Mouse (Mus musculus) kidney, postnatal 0 days (tissue): Measurements from ENCODE around the gene Fan1. TPM values are rescaled to one million over a fixed set of nuclear protein-coding genes. Genes with fewer than 3 reads are reported as not detected.

Experiments used
- ATAC-seq: fragments of 200-750 bp; cut with Nextera tagmentation; replicated peaks from 2 replicates; pipeline ENCODE4 v1.8.0; 2017; ENCODE audit warnings: low read depth, moderate number of reproducible peaks, moderate TSS enrichment, moderate library complexity; ENCODE audit not compliant: low FRiP score
- DNase-seq: peaks from one replicate; pipeline ENCODE4 v3.0.0-alpha.2; 2016; ENCODE audit warnings: low spot score
- H3K27ac ChIP-seq: fragments of 300-500 bp; sonication (generic); 2 replicates; pipeline ENCODE4 v1.5.1; 2014; ENCODE audit warnings: mild to moderate bottlenecking
- H3K27me3 ChIP-seq: fragments of 300-500 bp; sonication (generic); 2 replicates; pipeline ENCODE4 v1.6.1; 2014; ENCODE audit warnings: low read length, mixed read lengths; ENCODE audit not compliant: insufficient read depth
- H3K36me3 ChIP-seq: fragments of 300-500 bp; sonication (generic); 2 replicates; pipeline ENCODE4 v1.6.1; 2014; ENCODE audit warnings: low read length, mixed read lengths; ENCODE audit not compliant: insufficient read depth
- H3K4me1 ChIP-seq: fragments of 300-500 bp; sonication (generic); replicated peaks from 2 replicates; pipeline ENCODE4 v1.6.1; 2014; ENCODE audit warnings: antibody characterized with exemption, low read length, mixed read lengths; ENCODE audit not compliant: insufficient read depth
- H3K4me2 ChIP-seq: fragments of 300-500 bp; sonication (generic); 2 replicates; pipeline ENCODE4 v1.6.1; 2014; ENCODE audit warnings: mild to moderate bottlenecking, low read length, moderate library complexity, mixed read lengths
- H3K4me3 ChIP-seq: fragments of 300-500 bp; sonication (generic); replicated peaks from 2 replicates; pipeline ENCODE4 v1.5.1; 2014; ENCODE audit warnings: low read depth, low read length
- H3K9ac ChIP-seq: fragments of 300-500 bp; sonication (generic); 2 replicates; pipeline ENCODE4 v1.6.1; 2014; ENCODE audit warnings: low read depth, low read length
- H3K9me3 ChIP-seq: fragments of 300-500 bp; sonication (generic); replicated peaks from 2 replicates; pipeline ENCODE4 v1.6.1; 2016; ENCODE audit warnings: low read length, inconsistent platforms, mixed read lengths
- CTCF ChIP-seq: IDR thresholded peaks from 2 replicates; pipeline ENCODE4 v1.5.1; 2016; ENCODE audit warnings: antibody characterized with exemption, low read depth, mild to moderate bottlenecking, moderate library complexity
- WGBS: fragments of 180-500 bp; shearing (Covaris S2); extraction: QIAGEN DNeasy Blood & Tissue Kit; methylation state at CpG from one replicate; pipeline ENCODE4 v1.1.7; 2014; 5-methylcytosine and 5-hydroxymethylcytosine counted together
- polyA plus RNA-seq: library from polyadenylated mRNA; unstranded; fragments of >200 nt; fragmentation: Nextera tagmentation; extraction: Ambion mirVana; gene quantifications from 2 replicates; pipeline ENCODE4 v1.2.1, GENCODE M21; 2015

The Fan1 gene
- polyA plus RNA-seq, 1 experiment from 2014 or later: 4.0 TPM

GRCm38 (mm10) chr7:64391479-64391878 is 17.6 kb upstream of the Fan1 start:
- peak overlapping the region; percentile 82 for H3K4me3 ChIP-seq
- 4% methylated on average over 8 of the region's 8 CpGs for WGBS

GRCm38 (mm10) chr7:64373147-64373829 is 607 bp downstream of the Fan1 start:
- peaks cover 21% of the 10 kb centered on the region for H3K36me3 ChIP-seq

More at GRCm38 (mm10) chr7:64391479-64391878, 17.6 kb upstream of the Fan1 start:
- peak overlapping the region; percentile 94 for H3K4me2 ChIP-seq
- DNase-seq (no peak), ATAC-seq (no peak)
- peaks cover 18% of the 10 kb centered on the region; the same call in 1 of the 2 replicates for H3K36me3 ChIP-seq
- peak overlapping the region; percentile 86 for H3K27ac ChIP-seq
- H3K9ac ChIP-seq: peak overlapping the region; percentile 74
- TF ChIP-seq CTCF: no peak
- H3K9me3 ChIP-seq: no peaks in the 10 kb centered on the region
- H3K4me1 ChIP-seq: 0 out of 2 replicates have a peak, but pooled peaks cover 4% of the 10 kb centered on the region
- H3K27me3 ChIP-seq: no peaks in the 10 kb centered on the region

GRCm38 (mm10) chr7:64371940-64372878 is 1.7 kb downstream of the Fan1 start:
- no peak for TF ChIP-seq CTCF
- Histone ChIP-seq H3K4me2 (no peak overlapping the region), H3K9me3 (no peaks in the 10 kb centered on the region), H3K4me3 (no peak overlapping the region), H3K9ac (no peak overlapping the region), H3K27me3 (no peaks in the 10 kb centered on the region), H3K27ac (no peak overlapping the region), H3K36me3 (peaks cover 14% of the 10 kb centered on the region), H3K4me1 (peaks cover 6% of the 10 kb centered on the region; the same call in 1 of the 2 replicates)
- DNase-seq: no peak
- no peak for ATAC-seq
- WGBS: 92% methylated on average over 23 of the region's 23 CpGs

More at GRCm38 (mm10) chr7:64373147-64373829, 607 bp downstream of the Fan1 start:
- H3K9ac ChIP-seq: peak overlapping the region; percentile 70
- peak overlapping the region; percentile 93 for H3K27ac ChIP-seq
- no peaks in the 10 kb centered on the region for H3K9me3 ChIP-seq
- 9% methylated on average over 18 of the region's 18 CpGs for WGBS
- peaks cover 6% of the 10 kb centered on the region; the same call in 1 of the 2 replicates for H3K4me1 ChIP-seq
- peak; percentile 6 for DNase-seq
- no peak for ATAC-seq
- H3K4me3 ChIP-seq: peak overlapping the region; percentile 54
- TF ChIP-seq CTCF: no peak
- H3K4me2 ChIP-seq: peak overlapping the region; percentile 67
- H3K27me3 ChIP-seq: no peaks in the 10 kb centered on the region

GRCm38 (mm10) chr7:64369841-64370240 is 4.1 kb downstream of the Fan1 start:
- WGBS: 86% methylated on average over 6 of the region's 6 CpGs
- TF ChIP-seq CTCF: no peak
- peaks cover 9% of the 10 kb centered on the region; the same call in 1 of the 2 replicates for H3K36me3 ChIP-seq

GRCm38 (mm10) chr7:64365863-64366262 is 8.0 kb downstream of the Fan1 start:
- DNase-seq: no peak

More at GRCm38 (mm10) chr7:64369841-64370240, 4.1 kb downstream of the Fan1 start:
- Histone ChIP-seq H3K4me3 (no peak overlapping the region), H3K9me3 (no peaks in the 10 kb centered on the region), H3K27me3 (no peaks in the 10 kb centered on the region), H3K4me2 (no peak overlapping the region), H3K9ac (no peak overlapping the region), H3K4me1 (peaks cover 6% of the 10 kb centered on the region; the same call in 1 of the 2 replicates), H3K27ac (no peak overlapping the region)
- ATAC-seq: no peak
- no peak for DNase-seq

GRCm38 (mm10) chr7:64360586-64360945 is 13.3 kb downstream of the Fan1 start:
- 62% methylated on average over 3 of the region's 3 CpGs for WGBS
- Histone ChIP-seq H3K36me3 (peaks cover 45% of the 10 kb centered on the region), H3K27ac (no peak overlapping the region), H3K4me2 (no peak overlapping the region), H3K4me3 (no peak overlapping the region), H3K9ac (no peak overlapping the region), H3K4me1 (no peaks in the 10 kb centered on the region), H3K9me3 (no peaks in the 10 kb centered on the region), H3K27me3 (no peaks in the 10 kb centered on the region)
- DNase-seq: no peak
- no peak for ATAC-seq
- no peak for TF ChIP-seq CTCF

More at GRCm38 (mm10) chr7:64365863-64366262, 8.0 kb downstream of the Fan1 start:
- peaks cover 40% of the 10 kb centered on the region for H3K36me3 ChIP-seq
- ATAC-seq: no peak
- no peak overlapping the region for H3K4me3 ChIP-seq
- H3K9ac ChIP-seq: no peak overlapping the region
- TF ChIP-seq CTCF: no peak
- H3K9me3 ChIP-seq: no peaks in the 10 kb centered on the region
- no peak overlapping the region for H3K27ac ChIP-seq
- H3K27me3 ChIP-seq: no peaks in the 10 kb centered on the region
- no peak overlapping the region for H3K4me2 ChIP-seq
- no peaks in the 10 kb centered on the region for H3K4me1 ChIP-seq
- WGBS: 96% methylated on average over 5 of the region's 5 CpGs
